Mouse (Mus musculus) 3134 (cell line): Measurements from ENCODE around the gene Nectin1.

ENCODE experiments used
- DNase-seq: peaks from one replicate; pipeline ENCODE4 v3.0.0-alpha.2; 2011; ENCODE audit warnings: low spot score; ENCODE audit not compliant: insufficient read length; ENCODE audit errors: extremely low read depth

The Nectin1 gene

GRCm38 (mm10) chr9:43796841-43797740 lies 53.3 kb downstream of the Nectin1 start:
- DNase-seq, result no peak

- DNase-seq, result no peak
These were observed 54.0 kb downstream of the Nectin1 start for GRCm38 (mm10) chr9:43797746-43798145.

GRCm38 (mm10) chr9:43800525-43800924 lies 56.7 kb downstream of the Nectin1 start:
- DNase-seq, result no peak

- peak; percentile 78 for DNase-seq
These were observed 58.1 kb downstream of the Nectin1 start for GRCm38 (mm10) chr9:43801911-43802310.

- DNase-seq, result no peak
These were observed 63.8 kb downstream of the Nectin1 start for GRCm38 (mm10) chr9:43807565-43807964.

- DNase-seq, result no peak
These were observed 64.3 kb downstream of the Nectin1 start for GRCm38 (mm10) chr9:43808099-43808498.

GRCm38 (mm10) chr9:43808546-43808945 lies 64.8 kb downstream of the Nectin1 start:
- no peak for DNase-seq

GRCm38 (mm10) chr9:43813156-43813555 lies 69.4 kb downstream of the Nectin1 start:
- no peak for DNase-seq

GRCm38 (mm10) chr9:43822206-43822605 lies 78.4 kb downstream of the Nectin1 start:
- DNase-seq, result no peak

- no peak for DNase-seq
These were observed 81.4 kb downstream of the Nectin1 start for GRCm38 (mm10) chr9:43825178-43825577.

- no peak for DNase-seq
These were observed 82.9 kb downstream of the Nectin1 start for GRCm38 (mm10) chr9:43826558-43827253.

GRCm38 (mm10) chr9:43827593-43827992 lies 83.8 kb downstream of the Nectin1 start:
- no peak for DNase-seq

- no peak for DNase-seq
These were observed 85.2 kb downstream of the Nectin1 start for GRCm38 (mm10) chr9:43828960-43829359.

- no peak for DNase-seq
These were observed 89.4 kb downstream of the Nectin1 start for GRCm38 (mm10) chr9:43833232-43833631.

- DNase-seq, result no peak
These were observed 90.5 kb downstream of the Nectin1 start for GRCm38 (mm10) chr9:43834283-43834682.

GRCm38 (mm10) chr9:43838561-43838960 lies 94.8 kb downstream of the Nectin1 start:
- DNase-seq, result no peak

- no peak for DNase-seq
These were observed 99.3 kb downstream of the Nectin1 start for GRCm38 (mm10) chr9:43842921-43843577.

- no peak for DNase-seq
These were observed 99.9 kb downstream of the Nectin1 start for GRCm38 (mm10) chr9:43843711-43844127.

GRCm38 (mm10) chr9:43845660-43846455 lies 102.1 kb downstream of the Nectin1 start:
- no peak for DNase-seq

GRCm38 (mm10) chr9:43847861-43848260 lies 104.1 kb downstream of the Nectin1 start:
- peak; percentile 58 for DNase-seq
